Mouse (Mus musculus) cerebellum, adult 2 months (tissue): ENCODE measurements at regions not wholly inside any gene's neighbourhood (a gene's known extent, or its start where the extent isn't known, plus 50 kb on each side); places are given as distances from the start of the nearest gene placed in this dataset.

Experiments
- CTCF ChIP-seq: fragments of 200-500 bp; IDR thresholded peaks from 2 replicates; pipeline ENCODE4 v1.5.1; 2011; ENCODE audit warnings: low read depth, mild to moderate bottlenecking, control low read depth, low read length, moderate library complexity, borderline replicate concordance; ENCODE audit not compliant: insufficient read depth
- POLR2A ChIP-seq: fragments of 200-500 bp; IDR thresholded peaks from 2 replicates; pipeline ENCODE4 v1.6.1; 2011; ENCODE audit warnings: low read length, control low read depth, borderline replicate concordance; ENCODE audit not compliant: insufficient read depth

DNA sequence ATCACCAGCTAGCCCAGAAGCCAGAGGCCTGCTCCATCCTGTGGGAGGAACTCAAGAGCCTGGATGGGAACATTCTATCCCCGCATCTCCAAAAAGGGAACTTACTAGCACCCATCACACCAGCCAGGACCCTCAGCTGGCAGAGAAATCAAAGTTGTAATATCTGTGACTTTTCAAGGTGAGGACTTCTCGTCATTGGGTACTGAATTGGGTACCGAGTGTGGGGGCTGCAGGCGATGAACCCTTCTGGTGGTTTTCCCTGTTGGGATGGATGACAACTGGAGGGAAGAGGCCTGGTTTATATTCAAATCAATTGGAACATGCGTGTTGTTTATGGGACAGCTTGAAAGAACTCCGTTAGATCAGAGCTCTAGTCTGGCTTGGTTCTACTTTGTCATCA, 187.1 kb upstream of the Gjb5 start:
- TF ChIP-seq CTCF, result no peak
- TF ChIP-seq POLR2A, result no peak
